Mouse (Mus musculus): ENCODE data around the gene Cdk17.

- TF ChIP-seq CTCF (IDR thresholded peaks at IDR 0.05; ENCODE audit: control insufficient read depth, insufficient read depth, insufficient replicate concordance, low read depth, low read length) (no peak), POLR2A (IDR thresholded peaks at IDR 0.05; ENCODE audit: control insufficient read depth, low read depth, low read length) (no peak)
These were observed 137.5 kb downstream of the Cdk17 start for GRCm38 (mm10) chr10:93298208-93298607.
